Mouse (Mus musculus) ES-Bruce4 (cell line): ENCODE data around the gene Aqp6. TPM values are rescaled to one million over a fixed set of nuclear protein-coding genes. Genes with fewer than 3 reads are reported as not detected.

Experiments used
- H3K27ac ChIP-seq: 2 replicates; pipeline ENCODE4 v1.5.1; 2012; ENCODE audit warnings: low read length, inconsistent platforms; ENCODE audit not compliant: insufficient read depth
- H3K27me3 ChIP-seq: 2 replicates; pipeline ENCODE4 v1.6.1; 2012; ENCODE audit warnings: mild to moderate bottlenecking, low read length, inconsistent platforms; ENCODE audit not compliant: control insufficient read depth, poor library complexity, insufficient read depth, severe bottlenecking
- H3K36me3 ChIP-seq: 2 replicates; pipeline ENCODE4 v1.6.1; 2012; ENCODE audit warnings: inconsistent platforms, mild to moderate bottlenecking, low read length, moderate library complexity; ENCODE audit not compliant: control insufficient read depth, poor library complexity, insufficient read depth, severe bottlenecking
- H3K4me1 ChIP-seq: one replicate; pipeline ENCODE4 v1.8.1; 2011; ENCODE audit warnings: low read length; ENCODE audit not compliant: control insufficient read depth, insufficient read depth
- H3K4me3 ChIP-seq: 2 replicates; pipeline ENCODE4 v1.5.1; 2011; ENCODE audit warnings: low read depth, mild to moderate bottlenecking, low read length
- H3K9ac ChIP-seq: 2 replicates; pipeline ENCODE4 v1.6.1; 2012; ENCODE audit warnings: low read depth, mild to moderate bottlenecking, inconsistent platforms; ENCODE audit not compliant: poor library complexity, severe bottlenecking
- H3K9me3 ChIP-seq: replicated peaks from 2 replicates; pipeline ENCODE4 v1.6.1; 2012; ENCODE audit warnings: mild to moderate bottlenecking, low read length, inconsistent platforms; ENCODE audit not compliant: control insufficient read depth, poor library complexity, insufficient read depth, severe bottlenecking
- CTCF ChIP-seq: IDR thresholded peaks from one replicate; pipeline ENCODE4 v1.8.1; 2011; ENCODE audit warnings: low read depth, low read length
- EP300 ChIP-seq: IDR thresholded peaks from 2 replicates; pipeline ENCODE4 v1.6.1; 2011; ENCODE audit warnings: low read depth, low read length; ENCODE audit not compliant: insufficient read depth
- POLR2A ChIP-seq: IDR thresholded peaks from one replicate; pipeline ENCODE4 v1.8.1; 2011; ENCODE audit warnings: low read length; ENCODE audit not compliant: insufficient read depth
- polyA plus RNA-seq: library from polyadenylated mRNA; stranded (reverse); fragments of >200 nt; gene quantifications from 2 replicates; pipeline ENCODE4 v1.2.4, GENCODE M21; 2011; ENCODE audit warnings: low read depth; ENCODE audit not compliant: missing spikeins, insufficient read depth, insufficient read length

Gene Aqp6
- polyA plus RNA-seq = 0.32 and 0.42 TPM in 2 replicates

DNA sequence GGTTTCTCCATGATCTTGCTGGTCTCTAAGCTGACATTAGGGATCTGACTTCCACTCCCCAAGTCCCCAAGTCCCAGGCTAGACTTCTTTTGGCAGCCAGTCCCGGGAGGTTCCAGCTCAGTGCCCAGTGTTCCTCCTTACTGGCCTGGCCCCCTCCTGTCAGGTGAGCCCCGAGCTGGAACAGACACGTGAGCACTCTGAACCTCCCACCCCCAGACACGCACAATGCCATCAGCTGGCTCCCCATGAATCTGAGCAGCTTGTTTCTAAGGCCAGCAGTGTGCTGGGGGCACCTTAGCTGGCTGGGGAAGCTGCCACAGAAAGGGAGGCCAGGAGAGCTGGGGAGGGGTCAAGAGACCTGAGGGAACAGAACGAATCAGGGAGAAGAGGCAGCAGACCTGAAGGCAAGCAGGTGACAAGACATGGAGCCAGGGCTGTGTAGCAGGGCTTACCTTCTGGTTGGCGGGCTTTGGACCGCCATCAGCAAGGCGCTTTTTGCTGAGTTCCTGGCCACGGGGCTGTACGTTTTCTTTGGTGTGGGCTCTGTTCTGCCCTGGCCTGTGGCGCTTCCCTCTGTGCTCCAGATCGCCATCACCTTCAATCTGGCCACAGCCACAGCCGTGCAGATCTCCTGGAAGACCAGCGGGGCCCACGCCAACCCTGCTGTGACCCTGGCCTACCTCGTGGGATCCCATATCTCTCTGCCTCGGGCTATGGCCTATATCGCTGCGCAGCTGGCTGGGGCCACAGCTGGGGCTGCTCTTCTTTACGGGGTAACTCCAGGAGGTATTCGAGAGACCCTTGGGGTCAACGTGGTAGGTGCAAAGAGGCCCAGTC is at the start of gene Aqp6:
Gene Aqp6, plus strand, starts transcription at position 415 of the 837 bp plus-strand sequence.
- Histone ChIP-seq H3K36me3 (no peaks in the 10 kb centered on the region), H3K9ac (peak within 1 kb of the TSS; percentile 17), H3K27ac (no peak within 1 kb of the TSS), H3K9me3 (no peaks in the 10 kb centered on the region), H3K4me1 (peaks cover 4% of the 10 kb centered on the region), H3K4me3 (peak within 1 kb of the TSS; percentile 17), H3K27me3 (no peaks in the 10 kb centered on the region)
- TF ChIP-seq POLR2A (no peak), CTCF (no peak)

DNA sequence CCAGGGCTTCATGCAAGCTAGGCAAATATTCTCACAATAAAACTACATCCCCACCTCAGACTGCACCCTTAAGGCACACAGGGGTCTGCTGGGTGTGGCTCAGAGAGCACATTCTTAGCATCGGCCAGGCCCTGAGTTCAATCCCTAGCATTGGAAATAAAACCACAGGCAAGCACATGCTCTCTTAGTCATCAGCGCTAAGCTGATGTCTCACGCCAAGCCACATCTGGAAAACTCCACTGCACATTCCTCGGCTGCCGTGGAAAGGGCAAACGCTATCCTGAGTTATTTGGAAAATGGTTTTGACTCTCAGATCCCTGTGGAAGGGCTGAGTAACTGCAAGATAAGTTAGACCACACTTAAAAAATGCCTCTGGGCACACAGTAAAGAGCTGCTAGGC is 47.4 kb upstream of the Aqp6 start:
- no peak overlapping the region for H3K27ac ChIP-seq
- TF ChIP-seq EP300 = no peak
- no peak for TF ChIP-seq CTCF
- TF ChIP-seq POLR2A = no peak
- H3K9me3 ChIP-seq = no peaks in the 10 kb centered on the region
- no peaks in the 10 kb centered on the region for H3K36me3 ChIP-seq
- H3K27me3 ChIP-seq = no peaks in the 10 kb centered on the region
- H3K9ac ChIP-seq = no peak overlapping the region
- H3K4me3 ChIP-seq = no peak overlapping the region
- H3K4me1 ChIP-seq = no peaks in the 10 kb centered on the region

DNA sequence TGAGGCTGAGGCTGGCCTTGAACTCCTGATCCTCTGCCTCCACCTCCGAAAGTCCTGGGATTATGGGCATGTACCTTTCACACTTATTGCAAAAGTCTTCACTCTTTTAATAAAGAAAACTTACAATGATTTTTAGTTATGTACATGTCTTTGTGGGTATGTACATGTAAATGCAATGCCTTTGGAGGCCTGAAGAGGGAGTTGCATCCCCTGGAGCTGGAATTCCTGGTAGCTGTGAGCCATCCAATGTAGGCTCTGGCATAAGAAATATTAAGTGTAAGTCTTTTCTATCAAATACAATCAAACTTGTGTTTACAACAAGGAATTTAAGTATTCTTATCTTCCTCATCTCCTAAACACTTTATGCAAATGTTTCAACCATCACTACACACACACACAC is 42.3 kb upstream of the Aqp6 start:
- Histone ChIP-seq H3K36me3 (no peaks in the 10 kb centered on the region), H3K9me3 (no peaks in the 10 kb centered on the region), H3K27ac (no peak overlapping the region), H3K9ac (no peak overlapping the region), H3K4me3 (no peak overlapping the region), H3K27me3 (no peaks in the 10 kb centered on the region), H3K4me1 (no peaks in the 10 kb centered on the region)
- TF ChIP-seq POLR2A = no peak
- TF ChIP-seq CTCF = no peak
- TF ChIP-seq EP300 = no peak

DNA sequence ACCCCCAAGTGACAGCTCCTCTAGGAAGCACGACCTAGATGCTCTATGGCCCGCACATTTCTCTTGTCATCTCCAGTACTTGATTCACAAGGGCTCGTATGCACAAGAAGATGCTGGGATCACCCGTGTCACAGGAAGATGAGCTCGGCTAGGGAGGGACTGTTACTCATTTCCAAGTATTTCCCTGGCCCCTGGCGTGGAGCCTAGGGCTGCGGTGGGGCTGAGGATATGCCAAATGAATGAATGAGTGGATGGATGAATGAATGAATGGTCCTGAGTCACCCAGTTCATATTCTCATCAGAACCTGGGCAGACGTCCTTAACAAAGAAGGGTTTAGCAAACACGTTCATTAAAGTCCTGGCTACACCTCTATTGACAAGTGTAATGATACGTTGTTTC is 41.0 kb upstream of the Aqp6 start:
- Histone ChIP-seq H3K27me3 (no peaks in the 10 kb centered on the region), H3K9ac (no peak overlapping the region)

DNA sequence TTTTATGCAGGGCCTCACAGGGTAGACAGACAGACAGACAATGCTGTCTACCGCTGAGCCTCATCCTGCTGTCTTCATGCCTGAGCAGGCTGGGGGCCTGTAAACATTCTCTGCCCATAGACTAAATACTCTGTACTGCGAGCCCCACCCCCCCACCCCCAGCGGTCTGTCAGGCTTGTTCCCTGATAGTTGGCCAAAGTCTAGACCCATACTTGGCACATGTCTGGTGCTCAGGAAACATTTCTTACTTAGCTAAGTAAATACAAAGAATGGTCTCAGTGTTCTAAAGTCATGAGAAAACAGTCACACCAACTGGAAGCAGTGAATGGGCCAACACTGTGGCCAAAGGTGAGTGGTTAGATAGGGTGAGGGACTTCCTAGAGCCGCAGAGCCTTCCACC is 33.8 kb upstream of the Aqp6 start:
- Histone ChIP-seq H3K9ac (no peak overlapping the region), H3K4me3 (no peak overlapping the region), H3K27me3 (no peaks in the 10 kb centered on the region), H3K36me3 (no peaks in the 10 kb centered on the region), H3K4me1 (no peaks in the 10 kb centered on the region), H3K27ac (no peak overlapping the region), H3K9me3 (no peaks in the 10 kb centered on the region)
- TF ChIP-seq CTCF (no peak), POLR2A (no peak), EP300 (no peak)

More for the DNA sequence above, 41.0 kb upstream of the Aqp6 start:
- no peak for TF ChIP-seq EP300
- Histone ChIP-seq H3K4me3 (no peak overlapping the region), H3K27ac (no peak overlapping the region), H3K36me3 (no peaks in the 10 kb centered on the region), H3K4me1 (no peaks in the 10 kb centered on the region), H3K9me3 (no peaks in the 10 kb centered on the region)

DNA sequence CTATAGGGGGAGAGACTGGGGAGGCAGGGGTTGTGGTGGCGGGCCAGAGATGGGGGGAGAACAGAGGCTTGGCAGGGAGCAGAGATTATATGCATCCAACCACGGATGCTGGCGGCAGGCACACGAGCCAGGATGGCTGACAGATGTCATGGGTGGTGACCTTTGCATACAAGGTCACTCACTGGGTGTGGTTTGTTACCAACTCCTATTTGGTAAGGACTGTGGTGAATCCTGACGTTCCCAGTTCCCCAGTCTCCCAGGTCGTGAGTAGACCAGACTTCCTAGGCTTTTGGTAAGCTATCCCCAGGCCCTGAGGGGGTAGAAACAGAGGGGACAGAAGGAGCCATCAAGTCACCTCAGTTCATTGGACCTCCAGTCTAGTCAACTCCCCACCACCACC is 32.5 kb upstream of the Aqp6 start:
- H3K36me3 ChIP-seq = no peaks in the 10 kb centered on the region
- TF ChIP-seq EP300 = no peak
- no peak for TF ChIP-seq CTCF
- TF ChIP-seq POLR2A = no peak

More for the DNA sequence above, 32.5 kb upstream of the Aqp6 start:
- no peak overlapping the region for H3K9ac ChIP-seq
- no peaks in the 10 kb centered on the region for H3K9me3 ChIP-seq
- H3K27me3 ChIP-seq = no peaks in the 10 kb centered on the region
- H3K4me1 ChIP-seq = no peaks in the 10 kb centered on the region
- H3K4me3 ChIP-seq = no peak overlapping the region
- H3K27ac ChIP-seq = no peak overlapping the region
